Mouse (Mus musculus): ENCODE data around the gene Lrrc27.

- TF ChIP-seq CTCF (IDR thresholded peaks at IDR 0.05; ENCODE audit: low read depth, low read length): no peak
- TF ChIP-seq POLR2A (IDR thresholded peaks at IDR 0.05; ENCODE audit: borderline replicate concordance, low read depth, low read length): no peak
Observed at GRCm38 (mm10) chr7:139276150-139276549, 63.4 kb downstream of the Lrrc27 start.
